Mouse (Mus musculus): Measurements from ENCODE around the gene Rnf222.

The Rnf222 gene

GRCm38 (mm10) chr11:68898790-68899189 is 10.4 kb downstream of the Rnf222 start:
- no peaks in the 10 kb centered on the region for H3K27me3 ChIP-seq (ENCODE audit: control insufficient read depth, insufficient read depth, low read length, poor library complexity, severe bottlenecking)
- DNase-seq (ENCODE audit: low read depth, low spot score): no peak
- peaks cover 2% of the 10 kb centered on the region; the same call in 1 of the 2 replicates for H3K36me3 ChIP-seq (ENCODE audit: control insufficient read depth, insufficient read depth, low read length, poor library complexity, severe bottlenecking)

DNA sequence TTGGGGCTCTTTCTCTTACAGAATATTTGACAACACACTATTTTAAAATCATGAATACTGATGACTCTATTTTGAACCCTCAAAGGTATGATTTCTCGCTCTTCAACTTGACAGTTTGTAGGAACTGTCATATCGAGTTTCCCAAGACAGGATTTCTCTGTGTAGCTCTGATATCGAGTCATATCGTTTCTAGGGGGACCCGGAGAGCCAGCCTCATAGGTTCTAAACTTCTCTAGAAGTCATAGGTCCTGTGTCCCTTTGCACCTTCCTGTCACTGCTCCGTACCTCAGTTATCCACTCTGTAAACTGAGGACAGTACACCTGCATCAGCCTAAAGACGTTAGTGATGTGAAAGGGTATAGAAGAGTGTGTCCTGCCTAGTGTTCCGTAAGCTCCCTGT is 11.5 kb downstream of the Rnf222 start:
- no peak for DNase-seq (ENCODE audit: low read depth, low spot score)

GRCm38 (mm10) chr11:68900519-68901350 is 12.4 kb downstream of the Rnf222 start:
- Histone ChIP-seq H3K36me3 (ENCODE audit: control insufficient read depth, insufficient read depth, low read length, poor library complexity, severe bottlenecking) (peaks cover 8% of the 10 kb centered on the region), H3K27me3 (ENCODE audit: control insufficient read depth, insufficient read depth, low read length, poor library complexity, severe bottlenecking) (no peaks in the 10 kb centered on the region)
- no peak for DNase-seq (ENCODE audit: low read depth, low spot score)

More for the DNA sequence above, 11.5 kb downstream of the Rnf222 start:
- H3K36me3 ChIP-seq (ENCODE audit: control insufficient read depth, insufficient read depth, low read length, poor library complexity, severe bottlenecking): peaks cover 5% of the 10 kb centered on the region; the same call in 1 of the 2 replicates
- no peaks in the 10 kb centered on the region for H3K27me3 ChIP-seq (ENCODE audit: control insufficient read depth, insufficient read depth, low read length, poor library complexity, severe bottlenecking)

GRCm38 (mm10) chr11:68901351-68902046 is 13.1 kb downstream of the Rnf222 start, which contains the start of gene Rpl26:
Rpl26 (plus strand) TSS chr11:68901583.
- Histone ChIP-seq H3K36me3 (ENCODE audit: control insufficient read depth, insufficient read depth, low read length, poor library complexity, severe bottlenecking) (peaks cover 10% of the 10 kb centered on the region), H3K27me3 (ENCODE audit: control insufficient read depth, insufficient read depth, low read length, poor library complexity, severe bottlenecking) (no peaks in the 10 kb centered on the region)
- peak; percentile 100 for DNase-seq (ENCODE audit: low read depth, low spot score)

DNA sequence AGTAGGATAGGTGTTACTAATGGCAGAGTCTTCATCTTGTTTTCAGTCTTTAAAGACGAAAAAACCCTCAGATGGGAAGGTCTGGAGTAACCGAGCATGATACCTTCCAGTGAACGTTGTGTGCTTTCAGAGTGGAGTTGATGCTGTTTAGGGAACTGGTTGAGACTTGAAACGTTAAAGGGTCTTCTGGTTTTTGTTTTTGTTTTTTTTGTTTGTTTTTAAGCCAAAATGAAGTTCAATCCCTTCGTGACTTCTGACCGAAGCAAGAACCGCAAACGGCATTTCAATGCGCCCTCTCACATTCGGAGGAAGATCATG is 13.7 kb downstream of the Rnf222 start:
- H3K27me3 ChIP-seq (ENCODE audit: control insufficient read depth, insufficient read depth, low read length, poor library complexity, severe bottlenecking): no peaks in the 10 kb centered on the region
- DNase-seq (ENCODE audit: low read depth, low spot score): no peak
- H3K36me3 ChIP-seq (ENCODE audit: control insufficient read depth, insufficient read depth, low read length, poor library complexity, severe bottlenecking): peaks cover 10% of the 10 kb centered on the region

- no peaks in the 10 kb centered on the region for H3K27me3 ChIP-seq (ENCODE audit: control insufficient read depth, insufficient read depth, low read length, poor library complexity, severe bottlenecking)
- H3K36me3 ChIP-seq (ENCODE audit: control insufficient read depth, insufficient read depth, low read length, poor library complexity, severe bottlenecking): peaks cover 10% of the 10 kb centered on the region
- DNase-seq (ENCODE audit: low read depth, low spot score): no peak
These were observed 14.0 kb downstream of the Rnf222 start for GRCm38 (mm10) chr11:68902367-68902766.

DNA sequence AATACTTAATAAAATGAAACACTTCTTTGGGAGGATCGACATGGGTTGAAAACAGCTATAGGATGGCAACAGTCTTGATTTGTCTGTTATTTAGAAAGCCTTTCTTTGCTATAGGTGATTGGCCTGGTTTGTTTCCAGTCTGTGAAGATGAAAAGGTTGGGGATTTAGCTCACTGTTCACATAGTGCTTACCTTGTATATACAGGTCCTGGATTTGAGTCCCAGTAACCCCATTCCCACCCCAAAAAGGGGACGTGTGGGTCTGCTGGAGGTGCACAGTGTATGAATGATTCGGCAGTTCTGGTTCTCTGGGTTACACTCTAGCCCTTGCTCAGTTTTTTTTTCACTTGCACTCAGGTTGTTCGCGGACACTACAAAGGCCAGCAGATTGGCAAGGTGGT is 14.5 kb downstream of the Rnf222 start:
- DNase-seq (ENCODE audit: low read depth, low spot score): no peak
- H3K27me3 ChIP-seq (ENCODE audit: control insufficient read depth, insufficient read depth, low read length, poor library complexity, severe bottlenecking): no peaks in the 10 kb centered on the region
- peaks cover 10% of the 10 kb centered on the region for H3K36me3 ChIP-seq (ENCODE audit: control insufficient read depth, insufficient read depth, low read length, poor library complexity, severe bottlenecking)

DNA sequence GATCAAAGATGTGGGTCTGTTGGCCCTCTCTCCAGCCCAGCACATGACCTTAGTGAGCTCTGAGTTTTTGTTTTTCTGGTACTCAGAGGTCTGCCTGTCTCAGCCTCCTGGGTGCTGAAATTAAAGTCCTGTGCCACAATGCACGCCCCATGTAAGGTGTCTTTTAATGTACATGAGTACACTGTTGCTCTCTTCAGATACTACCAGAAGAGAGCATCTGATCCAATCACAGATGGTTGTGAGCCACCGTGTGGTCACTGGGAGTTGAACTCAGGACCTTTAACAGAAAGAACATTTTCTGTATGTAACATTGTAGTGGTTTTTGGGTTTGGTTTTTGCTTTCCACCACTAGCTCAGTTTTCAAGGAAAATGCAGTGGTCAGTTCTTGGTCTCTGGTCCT is 15.4 kb downstream of the Rnf222 start:
- H3K27me3 ChIP-seq (ENCODE audit: control insufficient read depth, insufficient read depth, low read length, poor library complexity, severe bottlenecking): no peaks in the 10 kb centered on the region
- peaks cover 10% of the 10 kb centered on the region for H3K36me3 ChIP-seq (ENCODE audit: control insufficient read depth, insufficient read depth, low read length, poor library complexity, severe bottlenecking)
- DNase-seq (ENCODE audit: low read depth, low spot score): no peak

- H3K36me3 ChIP-seq (ENCODE audit: control insufficient read depth, insufficient read depth, low read length, poor library complexity, severe bottlenecking): peaks cover 10% of the 10 kb centered on the region
- DNase-seq (ENCODE audit: low read depth, low spot score): peak; percentile 83
- H3K27me3 ChIP-seq (ENCODE audit: control insufficient read depth, insufficient read depth, low read length, poor library complexity, severe bottlenecking): no peaks in the 10 kb centered on the region
These were observed 16.2 kb downstream of the Rnf222 start for GRCm38 (mm10) chr11:68904375-68905137.

DNA sequence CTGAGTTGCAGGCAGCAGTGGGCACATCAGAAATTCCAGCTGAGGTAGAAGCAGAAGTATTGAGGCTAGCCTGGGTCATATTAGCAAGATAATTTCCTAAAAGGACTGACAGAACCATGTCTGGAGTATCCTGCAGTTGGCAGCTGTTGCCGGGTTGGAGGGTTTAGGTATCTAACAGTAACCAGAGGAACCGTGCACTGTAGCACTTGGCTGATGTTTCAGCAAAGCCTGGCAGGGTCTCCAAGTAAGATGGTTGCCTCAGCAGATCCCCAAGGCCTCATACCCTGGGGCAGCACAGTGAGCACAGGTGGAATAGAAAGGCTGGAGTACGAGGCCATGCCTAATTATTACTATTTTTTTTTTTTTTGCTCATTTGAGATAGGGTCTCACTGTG is 16.8 kb downstream of the Rnf222 start:
- Histone ChIP-seq H3K27me3 (ENCODE audit: control insufficient read depth, insufficient read depth, low read length, poor library complexity, severe bottlenecking) (no peaks in the 10 kb centered on the region), H3K36me3 (ENCODE audit: control insufficient read depth, insufficient read depth, low read length, poor library complexity, severe bottlenecking) (peaks cover 10% of the 10 kb centered on the region)
- DNase-seq (ENCODE audit: low read depth, low spot score): no peak

DNA sequence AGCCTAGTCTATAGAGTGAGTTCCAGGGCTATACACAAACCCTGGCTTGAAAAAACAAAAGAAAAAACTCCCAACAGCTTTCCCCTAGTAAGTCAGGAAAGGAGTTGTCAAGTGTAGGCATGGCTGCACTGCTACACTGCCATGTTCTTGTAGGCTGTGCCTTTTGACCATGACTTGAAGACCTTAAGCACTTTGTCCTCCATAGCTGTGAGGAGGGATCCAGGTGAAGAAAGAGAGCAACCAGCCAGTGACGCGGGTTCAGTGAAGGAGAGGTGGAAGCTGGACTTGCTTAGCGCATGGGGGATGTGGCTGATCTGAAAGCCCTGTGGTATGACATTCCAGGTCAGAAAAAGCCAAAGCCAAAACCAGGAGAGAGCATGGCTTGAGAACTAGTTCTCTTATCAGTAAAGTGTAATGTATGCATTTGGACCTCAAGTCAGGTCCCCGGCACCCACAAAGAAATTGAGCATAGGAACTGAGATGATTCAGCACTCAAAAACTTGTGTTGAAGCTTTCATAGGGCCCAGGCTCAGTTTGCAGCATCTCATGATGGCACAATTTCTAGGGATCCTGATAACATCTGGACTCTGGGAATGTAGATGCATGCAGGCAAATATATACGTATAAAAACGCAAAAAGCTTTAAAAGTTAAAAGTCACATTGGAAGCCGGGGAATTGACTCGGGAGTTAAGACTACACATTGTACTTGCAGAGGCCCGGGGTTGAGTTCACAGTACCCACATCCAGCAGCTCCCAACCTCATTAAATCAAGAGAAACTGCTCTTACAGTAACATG is 17.5 kb downstream of the Rnf222 start:
- no peak for DNase-seq (ENCODE audit: low read depth, low spot score)
- H3K36me3 ChIP-seq (ENCODE audit: control insufficient read depth, insufficient read depth, low read length, poor library complexity, severe bottlenecking): peaks cover 10% of the 10 kb centered on the region

DNA sequence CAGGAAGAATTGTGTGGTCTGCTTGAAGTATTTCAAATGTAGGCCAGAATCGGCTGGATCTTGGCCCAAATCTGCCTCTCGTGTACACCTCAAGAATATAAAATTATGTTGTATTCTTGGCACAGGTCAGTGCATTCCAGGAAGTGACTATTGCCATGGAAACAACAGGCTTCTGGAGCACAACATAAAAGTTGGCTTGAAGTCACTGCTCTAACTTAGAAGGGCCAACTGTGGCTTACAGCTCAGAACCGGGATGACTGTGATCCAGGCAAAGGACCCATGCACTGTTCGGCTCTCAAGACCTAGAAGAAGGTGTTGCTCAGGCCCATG is 18.1 kb downstream of the Rnf222 start:
- Histone ChIP-seq H3K27me3 (ENCODE audit: control insufficient read depth, insufficient read depth, low read length, poor library complexity, severe bottlenecking) (no peaks in the 10 kb centered on the region), H3K36me3 (ENCODE audit: control insufficient read depth, insufficient read depth, low read length, poor library complexity, severe bottlenecking) (peaks cover 10% of the 10 kb centered on the region)
- DNase-seq (ENCODE audit: low read depth, low spot score): no peak

More for the DNA sequence above, 17.5 kb downstream of the Rnf222 start:
- no peaks in the 10 kb centered on the region for H3K27me3 ChIP-seq (ENCODE audit: control insufficient read depth, insufficient read depth, low read length, poor library complexity, severe bottlenecking)

DNA sequence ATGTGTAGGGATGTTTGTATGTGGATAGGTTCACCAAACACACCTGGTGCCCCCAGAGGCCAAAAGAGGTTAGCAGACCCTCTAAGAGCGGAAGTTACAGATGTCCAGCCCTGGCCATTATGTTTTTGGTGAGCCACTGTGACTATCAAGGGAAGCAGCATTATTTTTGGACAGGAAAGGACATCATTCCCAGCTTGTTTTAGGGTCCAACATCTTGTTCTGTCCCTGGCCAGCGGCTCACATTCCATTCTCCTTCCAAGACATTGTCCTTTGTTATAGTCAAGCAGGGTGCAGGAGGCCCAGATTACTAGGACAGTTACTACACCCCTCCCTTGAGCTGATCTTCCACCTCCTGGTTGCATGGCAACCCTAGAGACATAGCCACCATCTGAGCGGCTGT is 18.9 kb downstream of the Rnf222 start:
- Histone ChIP-seq H3K27me3 (ENCODE audit: control insufficient read depth, insufficient read depth, low read length, poor library complexity, severe bottlenecking) (no peaks in the 10 kb centered on the region), H3K36me3 (ENCODE audit: control insufficient read depth, insufficient read depth, low read length, poor library complexity, severe bottlenecking) (peaks cover 10% of the 10 kb centered on the region)
- DNase-seq (ENCODE audit: low read depth, low spot score): no peak

GRCm38 (mm10) chr11:68908846-68909503 is 20.6 kb downstream of the Rnf222 start:
- peaks cover 6% of the 10 kb centered on the region for H3K36me3 ChIP-seq (ENCODE audit: control insufficient read depth, insufficient read depth, low read length, poor library complexity, severe bottlenecking)
- no peak for DNase-seq (ENCODE audit: low read depth, low spot score)
- H3K27me3 ChIP-seq (ENCODE audit: control insufficient read depth, insufficient read depth, low read length, poor library complexity, severe bottlenecking): no peaks in the 10 kb centered on the region

Data from splenic B cell, adult 2 months (primary cell).